Mouse (Mus musculus): ENCODE results near the gene Hspb9. TPM values are rescaled to one million over a fixed set of nuclear protein-coding genes. Genes with fewer than 3 reads are reported as not detected.

Gene Hspb9
- not detected for total RNA-seq (2021)
- long read RNA-seq, experiment 1: 0 reads
- long read RNA-seq, experiment 2: 0 reads

- peak; percentile 68 to 71 for DNase-seq (ENCODE audit: low spot score in 2 of 2)
These were observed at the start of gene Hspb9 for GRCm38 (mm10) chr11:100713735-100714533. Gene Hspb9 (plus strand): TSS chr11:100713850.

- no peak for DNase-seq (ENCODE audit: low spot score in 2 of 2)
These were observed 42.6 kb upstream of the Hspb9 start for GRCm38 (mm10) chr11:100671049-100671448.

- DNase-seq (ENCODE audit: low spot score in 2 of 2): no peak
These were observed 41.7 kb upstream of the Hspb9 start for GRCm38 (mm10) chr11:100671956-100672355.

- DNase-seq (ENCODE audit: low spot score in 2 of 2): peak; percentile 45 to 49
These were observed 40.5 kb upstream of the Hspb9 start for GRCm38 (mm10) chr11:100673169-100673568.

- no peak for DNase-seq (ENCODE audit: low spot score in 2 of 2)
These were observed 35.8 kb upstream of the Hspb9 start for GRCm38 (mm10) chr11:100677810-100678209.

- no peak for DNase-seq (ENCODE audit: low spot score in 2 of 2)
These were observed 31.8 kb upstream of the Hspb9 start for GRCm38 (mm10) chr11:100681826-100682225.

- no peak for DNase-seq (ENCODE audit: low spot score in 2 of 2)
These were observed 31.1 kb upstream of the Hspb9 start for GRCm38 (mm10) chr11:100682526-100682925.

GRCm38 (mm10) chr11:100684084-100684483 lies 29.6 kb upstream of the Hspb9 start:
- DNase-seq (ENCODE audit: low spot score in 2 of 2): no peak

- DNase-seq (ENCODE audit: low spot score in 2 of 2): no peak
These were observed 28.3 kb upstream of the Hspb9 start for GRCm38 (mm10) chr11:100685371-100685770.

GRCm38 (mm10) chr11:100687265-100687664 lies 26.4 kb upstream of the Hspb9 start:
- no peak for DNase-seq (ENCODE audit: low spot score in 2 of 2)

- DNase-seq (ENCODE audit: low spot score in 2 of 2): no peak
These were observed 25.2 kb upstream of the Hspb9 start for GRCm38 (mm10) chr11:100688443-100688842.

- DNase-seq (ENCODE audit: low spot score in 2 of 2): no peak
These were observed 23.3 kb upstream of the Hspb9 start for GRCm38 (mm10) chr11:100690389-100690788.

- no peak for DNase-seq (ENCODE audit: low spot score in 2 of 2)
These were observed 21.5 kb upstream of the Hspb9 start, which contains the start of gene Zfp385c for GRCm38 (mm10) chr11:100692164-100692616. Gene Zfp385c (minus strand): TSS chr11:100692455.

GRCm38 (mm10) chr11:100693154-100693553 lies 20.5 kb upstream of the Hspb9 start:
- no peak for DNase-seq (ENCODE audit: low spot score in 2 of 2)

GRCm38 (mm10) chr11:100694926-100695325 lies 18.7 kb upstream of the Hspb9 start:
- peak; percentile 88 for DNase-seq (ENCODE audit: low spot score in 2 of 2)

- DNase-seq (ENCODE audit: low spot score in 2 of 2): peak in 1 of 2 experiments; percentile 42
These were observed 15.7 kb upstream of the Hspb9 start for GRCm38 (mm10) chr11:100697921-100698320.

- no peak for DNase-seq (ENCODE audit: low spot score in 2 of 2)
These were observed 12.9 kb upstream of the Hspb9 start for GRCm38 (mm10) chr11:100700710-100701109.

GRCm38 (mm10) chr11:100701301-100701700 lies 12.3 kb upstream of the Hspb9 start:
- peak; percentile 73 to 75 for DNase-seq (ENCODE audit: low spot score in 2 of 2)

GRCm38 (mm10) chr11:100702081-100702851 lies 11.4 kb upstream of the Hspb9 start:
- peak in 1 of 2 experiments; percentile 61 for DNase-seq (ENCODE audit: low spot score in 2 of 2)

- no peak for DNase-seq (ENCODE audit: low spot score in 2 of 2)
These were observed 10.7 kb upstream of the Hspb9 start for GRCm38 (mm10) chr11:100702906-100703305.

GRCm38 (mm10) chr11:100703366-100703765 lies 10.3 kb upstream of the Hspb9 start:
- no peak for DNase-seq (ENCODE audit: low spot score in 2 of 2)
